Mouse (Mus musculus) lung, postnatal 25 days (tissue): ENCODE data around the gene Wnt3.
"Not testable (repeated sequence)": the region's sequence is repeated elsewhere in the genome, so short reads cannot be mapped to it uniquely, and the experiment has no call there.

Source experiments
- DNase-seq: peaks from one replicate; pipeline ENCODE4 v3.0.0; 2022; ENCODE audit warnings: low spot score

Wnt3 gene

GRCm38 (mm10) chr11:103773387-103774227, at the start of gene Wnt3:
Wnt3 (plus strand) TSS chr11:103774150.
- DNase-seq: no peak

GRCm38 (mm10) chr11:103724331-103724771, 49.6 kb upstream of the Wnt3 start:
- no peak for DNase-seq

GRCm38 (mm10) chr11:103729282-103729985, 44.5 kb upstream of the Wnt3 start:
- DNase-seq: no peak

GRCm38 (mm10) chr11:103731594-103731993, 42.4 kb upstream of the Wnt3 start:
- DNase-seq: no peak

- no peak for DNase-seq
These were observed 41.6 kb upstream of the Wnt3 start for GRCm38 (mm10) chr11:103732306-103732705.

GRCm38 (mm10) chr11:103733069-103733468, 40.9 kb upstream of the Wnt3 start:
- DNase-seq: no peak

- DNase-seq: no peak
These were observed 40.0 kb upstream of the Wnt3 start for GRCm38 (mm10) chr11:103733961-103734360.

- no peak for DNase-seq
These were observed 39.4 kb upstream of the Wnt3 start for GRCm38 (mm10) chr11:103734411-103735045.

- peak; percentile 4 for DNase-seq
These were observed 38.7 kb upstream of the Wnt3 start for GRCm38 (mm10) chr11:103735046-103735781.

- DNase-seq: no peak
These were observed 24.5 kb upstream of the Wnt3 start, which contains the start of gene Wnt9b for GRCm38 (mm10) chr11:103749306-103750089. Wnt9b (minus strand) TSS chr11:103749821.

- no peak for DNase-seq
These were observed 23.3 kb upstream of the Wnt3 start for GRCm38 (mm10) chr11:103750612-103751011.

- DNase-seq: no peak
These were observed 15.9 kb upstream of the Wnt3 start for GRCm38 (mm10) chr11:103758054-103758453.

- peak; percentile 48 for DNase-seq
These were observed 15.2 kb upstream of the Wnt3 start for GRCm38 (mm10) chr11:103758706-103759105.

- DNase-seq: no peak
These were observed 13.8 kb upstream of the Wnt3 start for GRCm38 (mm10) chr11:103760101-103760500.

- not testable (repeated sequence) for DNase-seq
These were observed 13.1 kb upstream of the Wnt3 start for GRCm38 (mm10) chr11:103760891-103761290.

GRCm38 (mm10) chr11:103763410-103764163, 10.4 kb upstream of the Wnt3 start:
- peak; percentile 34 for DNase-seq

- DNase-seq: peak; percentile 4
These were observed 9.3 kb upstream of the Wnt3 start for GRCm38 (mm10) chr11:103764601-103765000.

- no peak for DNase-seq
These were observed 8.4 kb upstream of the Wnt3 start for GRCm38 (mm10) chr11:103765556-103766011.

- DNase-seq: no peak
These were observed 2.7 kb upstream of the Wnt3 start for GRCm38 (mm10) chr11:103771160-103771817.
